Mouse (Mus musculus) forebrain, postnatal 0 days (tissue): ENCODE measurements around the gene Slc9b1. TPM values are rescaled to one million over a fixed set of nuclear protein-coding genes. Genes with fewer than 3 reads are reported as not detected.
A peak's percentile ranks its signal among the peaks of the same experiment; 100 is the strongest.

Experiments used
- ATAC-seq: fragments of 200-750 bp; cut with Nextera tagmentation; 2 replicates; pipeline ENCODE4 v1.8.0; 2017; ENCODE audit warnings: mild to moderate bottlenecking, moderate library complexity
- DNase-seq: peaks from one replicate; pipeline ENCODE4 v3.0.0-alpha.2; 2015
- H3K27ac ChIP-seq: fragments of 300-500 bp; sonication (generic); 2 replicates; pipeline ENCODE4 v1.5.1; 2014; ENCODE audit warnings: low read depth, mild to moderate bottlenecking, antibody characterized with exemption, low read length, moderate library complexity, mixed read lengths
- H3K27me3 ChIP-seq: fragments of 300-500 bp; sonication (generic); 2 replicates; pipeline ENCODE4 v1.6.1; 2014; ENCODE audit warnings: mild to moderate bottlenecking, low read length, mixed read lengths; ENCODE audit not compliant: insufficient read depth
- H3K36me3 ChIP-seq: fragments of 300-500 bp; sonication (generic); 2 replicates; pipeline ENCODE4 v1.6.1; 2014; ENCODE audit warnings: mild to moderate bottlenecking, moderate library complexity; ENCODE audit not compliant: insufficient read depth
- H3K4me1 ChIP-seq: fragments of 300-500 bp; sonication (generic); 2 replicates; pipeline ENCODE4 v1.6.1; 2014; ENCODE audit warnings: antibody characterized with exemption; ENCODE audit not compliant: insufficient read depth
- H3K4me2 ChIP-seq: fragments of 300-500 bp; sonication (generic); 2 replicates; pipeline ENCODE4 v1.6.1; 2014; ENCODE audit warnings: low read depth, mild to moderate bottlenecking, moderate library complexity
- H3K4me3 ChIP-seq: fragments of 300-500 bp; sonication (generic); 2 replicates; pipeline ENCODE4 v1.5.1; 2014; ENCODE audit warnings: low read depth, low read length, mixed read lengths
- H3K9ac ChIP-seq: fragments of 300-500 bp; sonication (generic); 2 replicates; pipeline ENCODE4 v1.6.1; 2014; ENCODE audit warnings: mild to moderate bottlenecking
- H3K9me3 ChIP-seq: fragments of 300-500 bp; sonication (generic); 2 replicates; pipeline ENCODE4 v1.6.1; 2016; ENCODE audit warnings: low read length
- CTCF ChIP-seq: sonication (generic); IDR thresholded peaks from 2 replicates; pipeline ENCODE4 v1.5.1; 2016; ENCODE audit warnings: antibody characterized with exemption, control low read depth, low read depth
- WGBS: fragments of 180-500 bp; shearing (Covaris S2); extraction: QIAGEN DNeasy Blood & Tissue Kit; methylation state at CpG from one replicate; pipeline ENCODE4 v1.1.7; 2014; 5-methylcytosine and 5-hydroxymethylcytosine counted together
- polyA plus RNA-seq: library from polyadenylated mRNA; unstranded; fragments of >200 nt; fragmentation: Nextera tagmentation; extraction: Ambion mirVana; gene quantifications from 2 replicates; pipeline ENCODE4 v1.2.1, GENCODE M21; 2015
- total RNA-seq: library from RNA; depleted of rRNA; stranded (reverse); fragments of >200 nt; gene quantifications from 2 replicates; pipeline ENCODE4 v1.2.3, GENCODE M21; 2014

Slc9b1 gene
- total and polyA plus RNA-seq, 2 experiments from 2014 or later: not detected

- TF ChIP-seq CTCF: no peak
- Histone ChIP-seq H3K27me3 (no peaks in the 10 kb centered on the region), H3K4me3 (no peak overlapping the region), H3K4me1 (peaks cover 13% of the 10 kb centered on the region; the same call in 1 of the 2 replicates), H3K9me3 (no peaks in the 10 kb centered on the region), H3K36me3 (no peaks in the 10 kb centered on the region), H3K9ac (no peak overlapping the region), H3K27ac (no peak overlapping the region), H3K4me2 (no peak overlapping the region)
- WGBS: 86% methylated on average over 9 of the region's 9 CpGs
- DNase-seq: no peak
- no peak for ATAC-seq
These were observed 72.9 kb downstream of the Slc9b1 start for GRCm38 (mm10) chr3:135420542-135421309.

GRCm38 (mm10) chr3:135421310-135421594 is 73.4 kb downstream of the Slc9b1 start:
- no peaks in the 10 kb centered on the region for H3K27me3 ChIP-seq
- H3K36me3 ChIP-seq: no peaks in the 10 kb centered on the region
- H3K4me3 ChIP-seq: no peak overlapping the region
- H3K9me3 ChIP-seq: no peaks in the 10 kb centered on the region
- DNase-seq (no peak), ATAC-seq (no peak)
- H3K27ac ChIP-seq: no peak overlapping the region
- TF ChIP-seq CTCF: no peak
- no peak overlapping the region for H3K4me2 ChIP-seq
- no peak overlapping the region for H3K9ac ChIP-seq
- H3K4me1 ChIP-seq: peaks cover 13% of the 10 kb centered on the region; the same call in 1 of the 2 replicates

- Histone ChIP-seq H3K4me2 (peak overlapping the region; percentile 61), H3K9me3 (no peaks in the 10 kb centered on the region), H3K9ac (peak overlapping the region; percentile 78), H3K4me3 (peak overlapping the region; percentile 76), H3K27me3 (no peaks in the 10 kb centered on the region), H3K27ac (peak overlapping the region; percentile 98), H3K36me3 (no peaks in the 10 kb centered on the region), H3K4me1 (peaks cover 13% of the 10 kb centered on the region; the same call in 1 of the 2 replicates)
- 28% methylated on average over 8 of the region's 8 CpGs for WGBS
- DNase-seq (no peak), ATAC-seq (no peak)
- no peak for TF ChIP-seq CTCF
These were observed 74.5 kb downstream of the Slc9b1 start for GRCm38 (mm10) chr3:135422232-135422855.

- H3K27ac ChIP-seq: peak overlapping the region; percentile 98
- no peaks in the 10 kb centered on the region for H3K27me3 ChIP-seq
- no peaks in the 10 kb centered on the region for H3K36me3 ChIP-seq
- peak overlapping the region; percentile 61 for H3K4me2 ChIP-seq
- whole genome bisulfite sequencing: 3% methylated on average over 99 of the region's 103 CpGs
- H3K4me3 ChIP-seq: peak overlapping the region; percentile 76
- peak overlapping the region; percentile 78 for H3K9ac ChIP-seq
- DNase-seq (peak; percentile 94), ATAC-seq (peak; percentile 98)
- H3K9me3 ChIP-seq: no peaks in the 10 kb centered on the region
- H3K4me1 ChIP-seq: peaks cover 13% of the 10 kb centered on the region; the same call in 1 of the 2 replicates
- no peak for TF ChIP-seq CTCF
These were observed 75.2 kb downstream of the Slc9b1 start for GRCm38 (mm10) chr3:135422856-135423607.

- WGBS: 4% methylated on average over 8 of the region's 8 CpGs
- no peak for DNase-seq
- TF ChIP-seq CTCF: no peak
These were observed 75.9 kb downstream of the Slc9b1 start, which contains the start of gene Cisd2 for GRCm38 (mm10) chr3:135423608-135424212. Gene Cisd2 (minus strand): TSS chr3:135423925.

GRCm38 (mm10) chr3:135436901-135437616 is 89.2 kb downstream of the Slc9b1 start:
- Histone ChIP-seq H3K27ac (peak overlapping the region; percentile 99), H3K27me3 (no peaks in the 10 kb centered on the region), H3K36me3 (no peaks in the 10 kb centered on the region), H3K9me3 (no peaks in the 10 kb centered on the region), H3K4me1 (peaks cover 5% of the 10 kb centered on the region; the same call in 1 of the 2 replicates), H3K9ac (peak overlapping the region; percentile 85), H3K4me2 (peak overlapping the region; percentile 51), H3K4me3 (peak overlapping the region; percentile 98)
- no peak for DNase-seq
- ATAC-seq: no peak
- 35% methylated on average over 14 of the region's 14 CpGs for WGBS
- no peak for TF ChIP-seq CTCF

More at GRCm38 (mm10) chr3:135423608-135424212, 75.9 kb downstream of the Slc9b1 start, which contains the start of gene Cisd2:
- peak within 1 kb of the TSS; percentile 76 for H3K4me3 ChIP-seq
- peak; percentile 25 for ATAC-seq
- H3K36me3 ChIP-seq: no peaks in the 10 kb centered on the region
- peak within 1 kb of the TSS; percentile 98 for H3K27ac ChIP-seq
- peak within 1 kb of the TSS; percentile 61 for H3K4me2 ChIP-seq
- H3K4me1 ChIP-seq: peaks cover 13% of the 10 kb centered on the region; the same call in 1 of the 2 replicates
- H3K9me3 ChIP-seq: no peaks in the 10 kb centered on the region
- H3K27me3 ChIP-seq: no peaks in the 10 kb centered on the region
- H3K9ac ChIP-seq: peak within 1 kb of the TSS; percentile 78
